In genomic region chr15:57632537-57632936, GRCm38 (mm10) we compare ENCODE assay signal across 16 mouse cellular contexts.
"Had no signal": no experiment of that assay in that cellular context is flagged by ENCODE, and none has a peak within 500 bp of the region (broad histone marks: within the 10 kb centered on the region; RNA-seq: fewer than 3 reads in every experiment).

No protein-coding gene starts in this region.

- H3K27me3 ChIP-seq: limb, embryonic 13.5 days; liver, embryonic 12.5 days; liver, embryonic 15.5 days; lung, embryonic 15.5 days; midbrain, embryonic 13.5 days had no signal

- H3K9me3 ChIP-seq: limb, embryonic 10.5 days; limb, embryonic 13.5 days; liver, embryonic 12.5 days; liver, embryonic 15.5 days; lung, embryonic 15.5 days; megakaryocyte, embryonic 14.5 days; midbrain, embryonic 10.5 days; midbrain, embryonic 13.5 days had no signal

- H3K9ac ChIP-seq: limb, embryonic 13.5 days; liver, embryonic 12.5 days; liver, embryonic 15.5 days; lung, embryonic 15.5 days; midbrain, embryonic 13.5 days had no signal

- DNase-seq: liver; lung, adult 18-20 months; lung, postnatal 36 days; thymus, adult 18-20 months; thymus, postnatal 14 days; thymus, postnatal 4 days had no signal

- ATAC-seq: liver, embryonic 12.5 days; midbrain, embryonic 13.5 days had no signal

- H3K27ac ChIP-seq: kidney, postnatal 0 days; layer of hippocampus, adult 2 months; limb, embryonic 10.5 days; limb, embryonic 13.5 days; liver, embryonic 12.5 days; liver, embryonic 15.5 days; lung, embryonic 15.5 days; midbrain, embryonic 10.5 days; midbrain, embryonic 13.5 days had no signal

- H3K4me2 ChIP-seq: limb, embryonic 13.5 days; liver, embryonic 12.5 days; liver, embryonic 15.5 days; lung, embryonic 15.5 days; midbrain, embryonic 13.5 days had no signal

- H3K36me3 ChIP-seq: limb, embryonic 10.5 days; limb, embryonic 13.5 days; liver, embryonic 12.5 days; liver, embryonic 15.5 days; lung, embryonic 15.5 days; midbrain, embryonic 10.5 days; midbrain, embryonic 13.5 days had no signal

- H3K4me3 ChIP-seq: layer of hippocampus, adult 2 months; limb, embryonic 10.5 days; limb, embryonic 13.5 days; liver, embryonic 12.5 days; liver, embryonic 15.5 days; lung, embryonic 15.5 days; megakaryocyte, embryonic 14.5 days; midbrain, embryonic 10.5 days; midbrain, embryonic 13.5 days had no signal

- H3K4me1 ChIP-seq: limb, embryonic 10.5 days; limb, embryonic 13.5 days; liver, embryonic 12.5 days; liver, embryonic 15.5 days; lung, embryonic 15.5 days; megakaryocyte, embryonic 14.5 days; midbrain, embryonic 10.5 days; midbrain, embryonic 13.5 days had no signal
